Mouse (Mus musculus) heart, adult 2 months (tissue): ENCODE data around the gene Fbxl12. TPM values are rescaled to one million over a fixed set of nuclear protein-coding genes. Genes with fewer than 3 reads are reported as not detected.
"Not testable (repeated sequence)": the region's sequence is repeated elsewhere in the genome, so short reads cannot be mapped to it uniquely, and the experiment has no call there.

ENCODE experiments used
- DNase-seq, 2 experiments: peaks; one replicate each; pipeline ENCODE4 v3.0.0; 2021
- H3K27ac ChIP-seq: fragments of 200-600 bp; 2 replicates; pipeline ENCODE4 v1.8.1; 2022
- H3K27me3 ChIP-seq: fragments of 200-500 bp; 2 replicates; pipeline ENCODE4 v1.6.1; 2012; ENCODE audit warnings: mild to moderate bottlenecking, low read length, inconsistent platforms, mixed read lengths; ENCODE audit not compliant: control insufficient read depth, insufficient read depth
- H3K36me3 ChIP-seq: fragments of 200-500 bp; 2 replicates; pipeline ENCODE4 v1.6.1; 2012; ENCODE audit warnings: low read length, inconsistent platforms; ENCODE audit not compliant: control insufficient read depth, insufficient read depth
- H3K4me1 ChIP-seq: fragments of 200-500 bp; 2 replicates; pipeline ENCODE4 v1.6.1; 2011; ENCODE audit warnings: low read length; ENCODE audit not compliant: control insufficient read depth, insufficient read depth
- H3K4me3 ChIP-seq: fragments of 200-600 bp; 2 replicates; pipeline ENCODE4 v1.8.1; 2022
- H3K79me2 ChIP-seq: fragments of 200-500 bp; replicated peaks from 2 replicates; pipeline ENCODE4 v1.6.1; 2012; ENCODE audit warnings: mild to moderate bottlenecking, inconsistent platforms, low read length, moderate library complexity, mixed read lengths; ENCODE audit not compliant: control insufficient read depth, insufficient read depth
- H3K9ac ChIP-seq: fragments of 200-500 bp; 2 replicates; pipeline ENCODE4 v1.6.1; 2012; ENCODE audit warnings: low read depth, mild to moderate bottlenecking, control low read depth, inconsistent platforms, low read length, mixed read lengths
- CTCF ChIP-seq: fragments of 200-600 bp; IDR thresholded peaks from 2 replicates; pipeline ENCODE4 v1.8.1; 2022; ENCODE audit warnings: antibody characterized with exemption, mild to moderate bottlenecking, moderate library complexity
- EP300 ChIP-seq: fragments of 200-500 bp; IDR thresholded peaks from 2 replicates; pipeline ENCODE4 v1.6.1; 2011; ENCODE audit warnings: low read depth, low read length, control low read depth; ENCODE audit not compliant: insufficient read depth
- POLR2A ChIP-seq: fragments of 200-500 bp; IDR thresholded peaks from 2 replicates; pipeline ENCODE4 v1.6.1; 2011; ENCODE audit warnings: mild to moderate bottlenecking, low read depth, low read length, control low read depth; ENCODE audit not compliant: insufficient read depth
- WGBS: fragments of 180-500 bp; shearing (Covaris S2); methylation state at CpG from one replicate; pipeline ENCODE4 v1.1.7; 2018; 5-methylcytosine and 5-hydroxymethylcytosine counted together
- intact Hi-C: fragments of 180-260 bp; cut with DNase I; formaldehyde crosslinking; loops from one replicate; pipeline ENCODE4 v1.15.1; 2025
- polyA plus RNA-seq: library from polyadenylated mRNA; depleted of rRNA; stranded (reverse); fragments of >200 nt; gene quantifications from 2 replicates; pipeline ENCODE4 v1.2.3, GENCODE M21; 2012
- total RNA-seq, 2 experiments: library from RNA; stranded (reverse); gene quantifications; 2 replicates each; pipeline ENCODE4 v1.2.3; 2021

The Fbxl12 gene
- total and polyA plus RNA-seq, 3 experiments, result 8.8 to 17.9 (median 10.3) TPM

DNA sequence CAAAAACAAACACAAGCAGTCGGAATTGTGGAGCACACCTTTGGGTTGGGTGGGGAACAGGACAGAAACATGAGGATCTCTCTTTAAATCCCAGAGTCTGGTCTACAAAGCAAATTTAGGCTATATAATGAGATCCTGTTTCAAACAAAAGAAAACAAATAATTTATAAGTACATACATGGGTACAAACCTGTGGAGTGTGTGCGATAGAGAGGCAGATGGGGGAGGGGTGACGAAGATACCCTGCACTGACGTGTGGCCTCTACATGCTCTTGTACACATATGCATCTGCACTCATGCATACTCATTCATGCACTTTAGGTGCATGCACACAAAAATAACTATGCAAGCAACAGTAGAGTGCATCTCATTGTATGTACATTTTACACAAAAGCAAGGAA, 5.1 kb downstream of the Fbxl12 start:
- Histone ChIP-seq H3K4me3 (no peak overlapping the region), H3K36me3 (no peaks in the 10 kb centered on the region; the same call in 1 of the 2 replicates), H3K79me2 (peaks cover 5% of the 10 kb centered on the region), H3K27me3 (no peaks in the 10 kb centered on the region), H3K4me1 (peaks cover 2% of the 10 kb centered on the region; the same call in 1 of the 2 replicates), H3K9ac (no peak overlapping the region), H3K27ac (no peak overlapping the region)
- no peak for DNase-seq
- TF ChIP-seq EP300, result no peak
- no peak for TF ChIP-seq POLR2A
- TF ChIP-seq CTCF, result no peak
- intact Hi-C loops, result no loop called here
- 84% methylated on average over 4 of the region's 4 CpGs for WGBS

DNA sequence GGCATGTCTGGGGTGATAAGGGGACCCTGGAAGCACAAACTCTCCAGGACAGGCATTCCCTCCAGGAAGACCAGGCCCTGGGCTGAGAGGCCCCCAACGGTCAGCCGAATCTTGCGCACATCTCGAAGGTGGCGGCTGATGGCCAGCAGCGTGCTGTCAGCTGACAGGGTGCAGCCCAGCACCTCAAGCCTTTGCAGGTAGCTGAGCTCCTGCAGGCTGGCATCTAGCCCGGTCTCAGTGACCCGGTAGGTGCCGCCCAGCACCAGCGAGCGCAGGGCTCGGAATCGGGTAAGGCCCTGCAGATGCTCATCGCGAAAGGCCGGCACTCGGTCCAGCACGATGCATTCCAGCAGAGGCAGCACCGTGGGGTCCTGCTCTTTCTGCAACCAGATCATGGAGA, 6.0 kb downstream of the Fbxl12 start:
- DNase-seq, result no peak
- no peak for TF ChIP-seq EP300
- TF ChIP-seq CTCF, result no peak
- TF ChIP-seq POLR2A, result no peak
- Histone ChIP-seq H3K27ac (no peak overlapping the region), H3K4me1 (peaks cover 2% of the 10 kb centered on the region; the same call in 1 of the 2 replicates), H3K27me3 (no peaks in the 10 kb centered on the region), H3K79me2 (peaks cover 5% of the 10 kb centered on the region), H3K4me3 (no peak overlapping the region), H3K36me3 (no peaks in the 10 kb centered on the region; the same call in 1 of the 2 replicates), H3K9ac (no peak overlapping the region)
- whole genome bisulfite sequencing, result 83% methylated on average over 19 of the region's 19 CpGs
- intact Hi-C loops, result no loop called here

- Histone ChIP-seq H3K79me2 (peaks cover 3% of the 10 kb centered on the region), H3K4me1 (peaks cover 2% of the 10 kb centered on the region; the same call in 1 of the 2 replicates), H3K9ac (no peak overlapping the region), H3K27ac (no peak overlapping the region), H3K36me3 (no peaks in the 10 kb centered on the region; the same call in 1 of the 2 replicates), H3K4me3 (no peak overlapping the region), H3K27me3 (no peaks in the 10 kb centered on the region)
- DNase-seq, result no peak
- 85% methylated on average over 2 of the region's 2 CpGs for WGBS
- intact Hi-C loops, result no loop called here
- TF ChIP-seq POLR2A (no peak), CTCF (no peak), EP300 (no peak)
Measured at GRCm38 (mm10) chr9:20636790-20637189, 7.8 kb downstream of the Fbxl12 start.

DNA sequence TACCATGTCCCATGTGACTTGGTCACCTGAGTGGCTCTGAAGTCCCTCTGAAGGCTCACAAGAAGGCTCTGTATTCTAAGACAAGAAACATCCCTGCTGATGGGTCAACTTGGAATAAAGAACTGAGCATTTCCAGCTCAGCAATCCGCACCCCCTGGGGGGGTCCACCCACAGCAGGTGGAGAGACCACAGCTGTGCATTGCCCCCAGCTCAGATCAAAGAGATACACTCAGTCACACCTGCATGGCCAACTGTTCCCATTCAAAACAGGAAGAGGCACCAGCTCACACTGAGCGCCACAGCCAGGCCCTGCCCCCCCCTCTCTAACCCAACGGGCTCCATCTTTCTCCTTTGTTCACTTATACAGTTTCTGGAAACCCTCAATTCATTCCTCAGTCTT, 8.3 kb downstream of the Fbxl12 start:
- Histone ChIP-seq H3K27ac (no peak overlapping the region), H3K36me3 (no peaks in the 10 kb centered on the region), H3K4me1 (peaks cover 2% of the 10 kb centered on the region; the same call in 1 of the 2 replicates), H3K4me3 (no peak overlapping the region), H3K27me3 (no peaks in the 10 kb centered on the region), H3K79me2 (peaks cover 3% of the 10 kb centered on the region), H3K9ac (no peak overlapping the region)
- WGBS, result 84% methylated on average over 3 of the region's 3 CpGs
- intact Hi-C loops, result no loop called here
- DNase-seq, result peak in 1 of 2 experiments; percentile 14
- TF ChIP-seq EP300 (no peak), CTCF (no peak), POLR2A (no peak)

DNA sequence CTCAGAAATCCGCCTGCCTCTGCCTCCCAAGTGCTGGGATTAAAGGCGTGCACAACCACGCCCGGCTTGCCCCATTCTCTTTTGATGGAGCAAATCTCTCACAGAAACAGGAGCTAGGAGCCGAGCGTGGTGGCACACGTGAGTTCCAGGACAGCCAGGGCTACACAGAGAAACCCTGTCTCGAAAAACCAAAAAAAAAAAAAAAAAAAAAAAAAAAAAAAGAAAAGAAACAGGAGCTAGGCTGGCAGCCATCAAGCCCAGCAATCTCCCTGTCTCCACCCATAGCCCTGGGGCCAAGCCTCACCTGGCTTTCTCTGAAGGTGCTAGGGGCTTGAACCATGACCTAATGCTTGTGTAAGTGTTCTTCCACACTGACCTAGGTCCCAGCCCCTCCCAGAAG, 8.9 kb downstream of the Fbxl12 start:
- H3K4me3 ChIP-seq, H3K4me1 ChIP-seq, intact Hi-C loops, H3K27ac ChIP-seq, H3K79me2 ChIP-seq, H3K27me3 ChIP-seq, DNase-seq, H3K36me3 ChIP-seq, H3K9ac ChIP-seq: not testable (repeated sequence)
- WGBS, result 85% methylated on average over 8 of the region's 8 CpGs

DNA sequence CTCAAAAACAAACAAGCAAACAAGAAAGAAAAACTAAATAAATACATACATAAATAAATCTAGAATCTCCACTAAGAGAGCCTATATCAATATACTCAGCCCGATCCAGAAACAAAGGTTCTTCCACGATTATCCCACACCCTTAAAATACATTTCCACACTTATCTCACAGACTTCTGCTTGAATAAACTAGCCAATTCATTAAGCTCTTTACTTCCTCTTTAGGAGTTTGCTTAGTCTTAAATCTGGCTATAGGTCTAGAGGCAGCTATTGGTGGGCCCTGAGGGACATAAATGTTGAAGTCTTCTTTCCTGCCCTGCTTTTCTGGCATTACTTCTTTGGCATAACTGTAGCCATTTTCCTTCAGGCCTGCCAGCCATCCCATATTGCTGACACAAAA, 13.2 kb downstream of the Fbxl12 start:
- H3K4me1 ChIP-seq, result no peaks in the 10 kb centered on the region; the same call in 1 of the 2 replicates
- no peak overlapping the region for H3K4me3 ChIP-seq
- H3K9ac ChIP-seq, result no peak overlapping the region
- no peaks in the 10 kb centered on the region for H3K36me3 ChIP-seq
- TF ChIP-seq CTCF, result no peak
- 85% methylated on average over 2 of the region's 2 CpGs for WGBS
- H3K27me3 ChIP-seq, result no peaks in the 10 kb centered on the region
- H3K27ac ChIP-seq, result no peak overlapping the region
- no peaks in the 10 kb centered on the region; the same call in 1 of the 2 replicates for H3K79me2 ChIP-seq
- DNase-seq, result no peak
- intact Hi-C loops, result no loop called here
